Mouse (Mus musculus) heart, adult 2 months (tissue): ENCODE measurements at regions not wholly inside any gene's neighbourhood (a gene's known extent, or its start where the extent isn't known, plus 50 kb on each side); places are given as distances from the start of the nearest gene placed in this dataset.

Experiments used
- CTCF ChIP-seq: fragments of 200-600 bp; IDR thresholded peaks from 2 replicates; pipeline ENCODE4 v1.8.1; 2022; ENCODE audit warnings: antibody characterized with exemption, mild to moderate bottlenecking, moderate library complexity
- POLR2A ChIP-seq: fragments of 200-500 bp; IDR thresholded peaks from 2 replicates; pipeline ENCODE4 v1.6.1; 2011; ENCODE audit warnings: mild to moderate bottlenecking, low read depth, low read length, control low read depth; ENCODE audit not compliant: insufficient read depth

- no peak for TF ChIP-seq POLR2A
- TF ChIP-seq CTCF = no peak
Observed at GRCm38 (mm10) chr7:36453816-36454215, 244.1 kb upstream of the Tshz3 start.
